Mouse (Mus musculus): ENCODE measurements around the gene Antxr1. TPM values are rescaled to one million over a fixed set of nuclear protein-coding genes. Genes with fewer than 3 reads are reported as not detected.

Antxr1 gene
- total and polyA plus RNA-seq, 2 experiments, result 0.28 to 0.92 TPM

DNA sequence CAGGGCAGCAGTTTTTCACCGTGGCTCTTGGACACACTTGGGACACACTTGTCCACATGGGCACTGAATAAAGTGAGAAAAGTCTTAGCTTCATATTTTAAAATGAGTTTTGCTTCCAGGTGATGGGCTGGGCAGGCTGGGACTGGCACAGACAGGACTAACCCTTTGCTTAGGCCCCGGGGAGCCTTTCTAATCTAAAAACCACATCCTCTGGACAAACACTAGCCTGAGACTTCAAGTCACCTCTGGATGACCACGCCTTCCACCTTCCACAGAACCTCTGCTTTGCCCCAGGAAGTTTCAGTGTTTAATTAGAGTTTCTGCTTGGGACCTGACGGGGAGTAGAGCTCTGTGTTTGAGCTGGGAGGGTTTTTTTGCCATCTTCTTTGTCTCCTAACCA lies 98.4 kb downstream of the Antxr1 start:
- Histone ChIP-seq H3K4me1 (ENCODE audit: control insufficient read depth, insufficient read depth, low read length) (no peaks in the 10 kb centered on the region), H3K36me3 (ENCODE audit: control insufficient read depth, insufficient read depth, low read length) (no peaks in the 10 kb centered on the region), H3K27me3 (ENCODE audit: control insufficient read depth, insufficient read depth, low read length) (no peaks in the 10 kb centered on the region), H3K9ac (ENCODE audit: low read depth, low read length) (no peak overlapping the region), H3K79me2 (ENCODE audit: control insufficient read depth, insufficient read depth, low read length) (no peaks in the 10 kb centered on the region), H3K4me3 (ENCODE audit: insufficient read depth, low read depth, low read length) (no peak overlapping the region), H3K27ac (replicated peaks; ENCODE audit: insufficient read depth, low read depth, low read length) (no peak overlapping the region)
- no peak for TF ChIP-seq POLR2A (IDR thresholded peaks at IDR 0.05; ENCODE audit: extremely low read depth, insufficient read depth, low read length)
- no peak for TF ChIP-seq CTCF (IDR thresholded peaks at IDR 0.05; ENCODE audit: low read depth, low read length)
- no peak for DNase-seq (ENCODE audit: extremely low read depth, low read depth, low spot score)
- 76% methylated on average over 4 of the region's 4 CpGs for WGBS

DNA sequence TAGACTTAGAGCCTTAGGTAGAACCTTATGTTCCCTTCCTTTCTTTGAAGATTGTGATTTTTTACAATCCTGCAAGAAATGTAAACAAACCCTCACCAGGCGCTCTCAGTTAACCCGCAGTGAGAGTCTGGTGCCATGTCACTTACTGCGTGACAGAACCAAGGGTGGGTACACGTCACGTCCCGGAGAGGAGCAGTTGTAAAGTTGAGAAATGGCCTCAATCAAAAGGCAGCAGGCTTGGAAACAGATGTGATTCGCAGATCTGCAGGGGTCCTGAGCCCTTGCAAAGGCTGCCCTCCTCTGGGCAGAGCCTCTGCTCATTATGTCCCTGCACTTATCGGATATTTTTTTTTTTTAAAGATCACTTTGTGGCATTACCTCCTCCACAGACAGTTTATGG lies 99.6 kb downstream of the Antxr1 start:
- H3K4me3 ChIP-seq (ENCODE audit: insufficient read depth, low read depth, low read length), result no peak overlapping the region
- no peaks in the 10 kb centered on the region for H3K4me1 ChIP-seq (ENCODE audit: control insufficient read depth, insufficient read depth, low read length)
- H3K27me3 ChIP-seq (ENCODE audit: control insufficient read depth, insufficient read depth, low read length), result no peaks in the 10 kb centered on the region
- no peak overlapping the region for H3K27ac ChIP-seq (replicated peaks; ENCODE audit: insufficient read depth, low read depth, low read length)
- TF ChIP-seq CTCF (IDR thresholded peaks at IDR 0.05; ENCODE audit: low read depth, low read length) (no peak), POLR2A (IDR thresholded peaks at IDR 0.05; ENCODE audit: extremely low read depth, insufficient read depth, low read length) (no peak)
- H3K9ac ChIP-seq (ENCODE audit: low read depth, low read length), result no peak overlapping the region
- H3K79me2 ChIP-seq (ENCODE audit: control insufficient read depth, insufficient read depth, low read length), result no peaks in the 10 kb centered on the region
- no peaks in the 10 kb centered on the region for H3K36me3 ChIP-seq (ENCODE audit: control insufficient read depth, insufficient read depth, low read length)
- 79% methylated on average over 8 of the region's 8 CpGs for WGBS
- no peak for DNase-seq (ENCODE audit: extremely low read depth, low read depth, low spot score)

DNA sequence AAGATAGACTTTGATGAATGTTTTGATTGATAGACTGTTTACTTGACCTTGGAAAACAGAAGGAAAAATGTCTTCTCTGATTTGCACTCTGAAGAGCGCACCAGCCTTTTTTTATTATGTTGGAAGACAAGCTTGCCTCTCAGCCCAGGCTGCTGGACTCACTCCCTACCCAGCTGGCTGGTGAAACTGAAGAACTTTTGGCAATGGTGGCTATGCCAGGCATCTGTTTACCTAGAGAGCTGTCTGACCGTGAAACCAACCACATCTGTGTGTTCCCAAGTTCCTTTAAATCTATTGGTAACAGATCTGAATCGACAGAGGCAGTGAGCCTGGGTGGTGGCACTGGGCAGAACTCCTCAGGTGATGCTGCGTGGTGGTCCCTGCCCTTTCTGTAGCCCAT lies 102.5 kb downstream of the Antxr1 start:
- Histone ChIP-seq H3K27me3 (ENCODE audit: control insufficient read depth, insufficient read depth, low read length) (no peaks in the 10 kb centered on the region), H3K79me2 (ENCODE audit: control insufficient read depth, insufficient read depth, low read length) (no peaks in the 10 kb centered on the region), H3K9ac (ENCODE audit: low read depth, low read length) (no peak overlapping the region), H3K4me1 (ENCODE audit: control insufficient read depth, insufficient read depth, low read length) (no peaks in the 10 kb centered on the region), H3K36me3 (ENCODE audit: control insufficient read depth, insufficient read depth, low read length) (no peaks in the 10 kb centered on the region), H3K4me3 (ENCODE audit: insufficient read depth, low read depth, low read length) (no peak overlapping the region), H3K27ac (replicated peaks; ENCODE audit: insufficient read depth, low read depth, low read length) (no peak overlapping the region)
- TF ChIP-seq CTCF (IDR thresholded peaks at IDR 0.05; ENCODE audit: low read depth, low read length), result no peak
- TF ChIP-seq POLR2A (IDR thresholded peaks at IDR 0.05; ENCODE audit: extremely low read depth, insufficient read depth, low read length), result no peak
- peak; percentile 69 for DNase-seq (ENCODE audit: extremely low read depth, low read depth, low spot score)
- WGBS, result 52% methylated on average over 4 of the region's 4 CpGs

DNA sequence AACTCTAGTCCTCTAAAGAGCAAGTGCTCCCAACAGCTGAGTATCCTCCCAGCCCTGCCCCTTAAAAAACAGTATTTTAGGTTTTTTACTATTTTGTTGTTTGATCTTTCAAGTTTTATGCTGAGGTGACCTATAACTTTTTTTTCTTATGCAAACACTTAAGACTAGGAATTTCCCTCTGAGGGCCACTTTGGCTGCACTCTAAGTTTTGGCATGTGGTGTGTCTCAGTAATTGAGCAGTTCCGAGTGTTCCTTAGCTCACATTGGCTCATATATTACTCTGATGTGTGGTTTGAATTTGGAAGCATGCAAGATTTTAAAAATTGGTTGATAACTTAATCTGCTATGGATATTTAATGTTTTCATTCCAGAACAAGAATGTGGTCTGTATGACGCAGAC lies 105.6 kb downstream of the Antxr1 start:
- Histone ChIP-seq H3K4me1 (ENCODE audit: control insufficient read depth, insufficient read depth, low read length) (no peaks in the 10 kb centered on the region), H3K27me3 (ENCODE audit: control insufficient read depth, insufficient read depth, low read length) (no peaks in the 10 kb centered on the region), H3K79me2 (ENCODE audit: control insufficient read depth, insufficient read depth, low read length) (no peaks in the 10 kb centered on the region), H3K36me3 (ENCODE audit: control insufficient read depth, insufficient read depth, low read length) (no peaks in the 10 kb centered on the region), H3K27ac (replicated peaks; ENCODE audit: insufficient read depth, low read depth, low read length) (no peak overlapping the region), H3K9ac (ENCODE audit: low read depth, low read length) (no peak overlapping the region), H3K4me3 (ENCODE audit: insufficient read depth, low read depth, low read length) (no peak overlapping the region)
- no peak for DNase-seq (ENCODE audit: extremely low read depth, low read depth, low spot score)
- WGBS, result 95% methylated on average over 2 of the region's 2 CpGs
- TF ChIP-seq POLR2A (IDR thresholded peaks at IDR 0.05; ENCODE audit: extremely low read depth, insufficient read depth, low read length) (no peak), CTCF (IDR thresholded peaks at IDR 0.05; ENCODE audit: low read depth, low read length) (no peak)

DNA sequence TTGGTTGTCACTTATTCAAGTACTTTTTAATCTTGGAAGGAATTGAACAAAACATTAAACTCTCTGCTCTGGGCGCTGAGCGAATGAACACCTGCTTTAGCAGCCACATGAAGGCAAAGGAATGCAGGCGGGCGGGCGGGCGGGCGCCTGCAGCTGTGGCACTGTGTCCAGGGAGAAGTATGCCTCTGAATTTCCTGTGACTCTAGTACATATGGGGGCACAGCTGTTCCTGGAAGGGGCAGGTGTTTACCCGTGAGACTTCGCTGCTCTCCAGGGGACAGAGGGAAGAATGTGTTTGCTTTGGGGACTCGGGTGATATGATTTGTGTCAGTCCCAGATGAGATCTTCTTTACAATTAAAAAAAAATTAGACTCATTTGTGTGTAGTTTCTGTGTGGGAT lies 107.7 kb downstream of the Antxr1 start:
- Histone ChIP-seq H3K27ac (replicated peaks; ENCODE audit: insufficient read depth, low read depth, low read length) (no peak overlapping the region), H3K27me3 (ENCODE audit: control insufficient read depth, insufficient read depth, low read length) (no peaks in the 10 kb centered on the region), H3K9ac (ENCODE audit: low read depth, low read length) (no peak overlapping the region), H3K36me3 (ENCODE audit: control insufficient read depth, insufficient read depth, low read length) (no peaks in the 10 kb centered on the region), H3K79me2 (ENCODE audit: control insufficient read depth, insufficient read depth, low read length) (no peaks in the 10 kb centered on the region), H3K4me1 (ENCODE audit: control insufficient read depth, insufficient read depth, low read length) (no peaks in the 10 kb centered on the region), H3K4me3 (ENCODE audit: insufficient read depth, low read depth, low read length) (no peak overlapping the region)
- DNase-seq (ENCODE audit: extremely low read depth, low read depth, low spot score), result no peak
- WGBS, result 80% methylated on average over 10 of the region's 10 CpGs
- TF ChIP-seq POLR2A (IDR thresholded peaks at IDR 0.05; ENCODE audit: extremely low read depth, insufficient read depth, low read length), result no peak
- no peak for TF ChIP-seq CTCF (IDR thresholded peaks at IDR 0.05; ENCODE audit: low read depth, low read length)

DNA sequence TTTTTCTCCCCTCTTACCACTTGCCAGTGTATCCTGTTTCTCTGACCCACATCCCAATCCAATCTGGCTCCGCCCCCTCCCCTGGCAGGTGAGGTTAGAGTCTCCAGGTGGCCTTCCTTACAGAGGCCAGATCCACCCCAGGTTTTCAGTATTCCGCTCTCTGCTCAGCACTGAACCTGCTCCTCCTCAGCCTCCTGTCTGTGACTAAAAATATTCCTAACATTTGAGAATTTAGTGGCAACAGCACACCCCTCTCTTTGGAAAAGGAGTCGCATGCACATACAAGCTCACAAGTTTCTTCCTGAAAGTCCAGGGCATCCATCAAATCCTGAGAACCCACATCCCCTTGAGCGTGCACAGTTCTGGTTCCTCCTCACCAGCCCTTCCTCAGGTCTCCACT lies 109.3 kb downstream of the Antxr1 start:
- H3K9ac ChIP-seq (ENCODE audit: low read depth, low read length), result no peak overlapping the region
- 93% methylated on average over 4 of the region's 4 CpGs for WGBS
- DNase-seq (ENCODE audit: extremely low read depth, low read depth, low spot score), result no peak
- H3K27me3 ChIP-seq (ENCODE audit: control insufficient read depth, insufficient read depth, low read length), result no peaks in the 10 kb centered on the region
- no peak overlapping the region for H3K4me3 ChIP-seq (ENCODE audit: insufficient read depth, low read depth, low read length)
- no peaks in the 10 kb centered on the region for H3K79me2 ChIP-seq (ENCODE audit: control insufficient read depth, insufficient read depth, low read length)
- no peaks in the 10 kb centered on the region for H3K36me3 ChIP-seq (ENCODE audit: control insufficient read depth, insufficient read depth, low read length)
- no peak overlapping the region for H3K27ac ChIP-seq (replicated peaks; ENCODE audit: insufficient read depth, low read depth, low read length)
- TF ChIP-seq CTCF (IDR thresholded peaks at IDR 0.05; ENCODE audit: low read depth, low read length) (no peak), POLR2A (IDR thresholded peaks at IDR 0.05; ENCODE audit: extremely low read depth, insufficient read depth, low read length) (no peak)
- H3K4me1 ChIP-seq (ENCODE audit: control insufficient read depth, insufficient read depth, low read length), result no peaks in the 10 kb centered on the region
